Mouse (Mus musculus): Measurements from ENCODE around the gene Sugp2.
"Not testable (repeated sequence)": the region's sequence is repeated elsewhere in the genome, so short reads cannot be mapped to it uniquely, and the experiment has no call there.

The Sugp2 gene

GRCm38 (mm10) chr8:70215092-70215491, 18.9 kb upstream of the Sugp2 start:
- CTCF ChIA-PET, result no interaction called here

GRCm38 (mm10) chr8:70216161-70216560, 17.9 kb upstream of the Sugp2 start:
- POLR2A ChIA-PET, result interaction anchor here in 3 of 4 experiments (0.7 to 1.0 kb wide), 3 partner anchors 63 to 162 kb away, joined by 3 to 4 read pairs (median 3); no protein-coding TSS in a partner anchor
- CTCF ChIA-PET, result not testable (repeated sequence)

More at GRCm38 (mm10) chr8:70215092-70215491, 18.9 kb upstream of the Sugp2 start:
- POLR2A ChIA-PET, result interaction anchor here in 1 of 4 experiments (1.0 kb wide), 1 partner anchor 62 kb away, joined by 3 read pairs; no protein-coding TSS in a partner anchor

- ChIA-PET POLR2A (interaction anchor here in 2 of 4 experiments (0.7 to 0.9 kb wide), 2 partner anchors 88 to 163 kb away, joined by 3 to 4 read pairs; no protein-coding TSS in a partner anchor), CTCF (no interaction called here)
These were observed 17.5 kb upstream of the Sugp2 start for GRCm38 (mm10) chr8:70216566-70216965.

- ChIA-PET CTCF (no interaction called here), POLR2A (no interaction called here)
These were observed 16.6 kb upstream of the Sugp2 start for GRCm38 (mm10) chr8:70217441-70217840.

- POLR2A ChIA-PET, result interaction anchor here in 3 of 4 experiments (0.6 to 1.3 kb wide), 5 partner anchors 9 to 177 kb away, joined by 3 to 7 read pairs (median 4); no protein-coding TSS in a partner anchor
These were observed 14.8 kb upstream of the Sugp2 start for GRCm38 (mm10) chr8:70219107-70219684.

GRCm38 (mm10) chr8:70220236-70220840, 13.7 kb upstream of the Sugp2 start:
- ChIA-PET POLR2A (interaction anchor here in 2 of 4 experiments (0.8 to 1.8 kb wide), 9 partner anchors 8 to 290 kb away, joined by 3 to 7 read pairs (median 4); partner anchors contain the start of genes Nr2c2ap (in 1 of the 2), Slc25a42 (in 1 of the 2), Tmem161a (in 1 of the 2) and Uba52 (in 1 of the 2)), CTCF (interaction anchor here in 2 of 4 experiments (0.6 to 3.7 kb wide), 2 partner anchors 8 to 418 kb away, joined by 3 to 21 read pairs; partner anchors contain the start of gene Slc25a42 (in 1 of the 2))

More at GRCm38 (mm10) chr8:70219107-70219684, 14.8 kb upstream of the Sugp2 start:
- CTCF ChIA-PET, result interaction anchor here in 1 of 4 experiments (1.2 kb wide), 1 partner anchor 25 kb away, joined by 3 read pairs; no protein-coding TSS in a partner anchor

- ChIA-PET POLR2A (interaction anchor here in 2 of 4 experiments (0.9 to 2.3 kb wide), 10 partner anchors 8 to 290 kb away, joined by 3 to 21 read pairs (median 5); partner anchors contain the start of genes Slc25a42 (in 2 of the 2), Nr2c2ap (in 1 of the 2), Tmem161a (in 1 of the 2) and Uba52 (in 1 of the 2)), CTCF (interaction anchor here in 1 of 4 experiments (3.7 kb wide), 1 partner anchor 9 kb away, joined by 21 read pairs; the partner anchor contains the start of gene Slc25a42)
These were observed 13.1 kb upstream of the Sugp2 start for GRCm38 (mm10) chr8:70220911-70221310.

- POLR2A ChIA-PET, result interaction anchor here (0.6 to 2.3 kb wide), 9 partner anchors 8 to 1630 kb away, joined by 3 to 21 read pairs (median 4); partner anchors contain the start of genes Slc25a42 (in 2 of the 4) and Tmem161a (in 1 of the 4)
- CTCF ChIA-PET, result interaction anchor here in 2 of 4 experiments (0.8 to 3.7 kb wide), 5 partner anchors 10 to 139 kb away, joined by 3 to 21 read pairs (median 3); partner anchors contain the start of gene Slc25a42 (in 1 of the 2)
These were observed 12.0 kb upstream of the Sugp2 start for GRCm38 (mm10) chr8:70222041-70222440.

GRCm38 (mm10) chr8:70223341-70223740, 10.7 kb upstream of the Sugp2 start:
- CTCF ChIA-PET, result interaction anchor here in 3 of 4 experiments (0.5 to 3.7 kb wide), 7 partner anchors 11 to 152 kb away, joined by 3 to 21 read pairs (median 4); partner anchors contain the start of gene Slc25a42 (in 1 of the 3)
- POLR2A ChIA-PET, result interaction anchor here in 3 of 4 experiments (0.5 to 2.4 kb wide), 6 partner anchors 9 to 253 kb away, joined by 3 to 21 read pairs (median 4); partner anchors contain the start of gene Slc25a42 (in 2 of the 3)

GRCm38 (mm10) chr8:70227997-70228396, 6.0 kb upstream of the Sugp2 start:
- ChIA-PET POLR2A (interaction anchor here in 2 of 4 experiments (0.6 to 2.2 kb wide), 3 partner anchors 9 to 52 kb away, joined by 3 to 6 read pairs (median 5); partner anchors contain the start of gene Slc25a42 (in 1 of the 2)), CTCF (interaction anchor here in 2 of 4 experiments (0.6 kb wide), 2 partner anchors 205 to 224 kb away, joined by 3 to 6 read pairs; no protein-coding TSS in a partner anchor)

GRCm38 (mm10) chr8:70230837-70231236, 3.2 kb upstream of the Sugp2 start:
- CTCF ChIA-PET, result interaction anchor here in 2 of 4 experiments (0.6 kb wide), 2 partner anchors 18 to 99 kb away, joined by 3 read pairs; partner anchors contain the start of gene Gdf1 (in 1 of the 2)
- POLR2A ChIA-PET, result interaction anchor here in 3 of 4 experiments (0.6 to 1.9 kb wide), 4 partner anchors 10 to 137 kb away, joined by 3 to 6 read pairs (median 5); partner anchors contain the start of gene Slc25a42 (in 2 of the 3)

GRCm38 (mm10) chr8:70233606-70234005, 420 bp upstream of the Sugp2 start:
- ChIA-PET POLR2A (interaction anchor here in 1 of 4 experiments (0.6 to 1.3 kb wide), 4 partner anchors 21 to 102 kb away, joined by 3 to 5 read pairs (median 3); partner anchors contain the start of genes Cope, Ddx49 and Slc25a42), CTCF (no interaction called here)

GRCm38 (mm10) chr8:70234781-70235128, 729 bp downstream of the Sugp2 start:
- ChIA-PET POLR2A (interaction anchor here in 2 of 4 experiments (0.9 to 3.3 kb wide), 5 partner anchors 22 to 118 kb away, joined by 3 to 22 read pairs (median 3); partner anchors contain the start of genes Cope (in 1 of the 2), Ddx49 (in 1 of the 2), Slc25a42 (in 1 of the 2) and Upf1 (in 1 of the 2)), CTCF (no interaction called here)

- CTCF ChIA-PET, result no interaction called here
- POLR2A ChIA-PET, result interaction anchor here in 2 of 4 experiments (0.8 to 3.3 kb wide), 7 partner anchors 8 to 108 kb away, joined by 3 to 22 read pairs (median 4); partner anchors contain the start of gene Slc25a42 (in 1 of the 2)
These were observed 3.8 kb downstream of the Sugp2 start for GRCm38 (mm10) chr8:70237842-70238241.

- POLR2A ChIA-PET, result interaction anchor here in 3 of 4 experiments (0.6 to 1.7 kb wide), 6 partner anchors 12 to 1022 kb away, joined by 3 to 8 read pairs (median 5); partner anchors contain the start of gene Slc25a42 (in 2 of the 3)
- CTCF ChIA-PET, result interaction anchor here in 1 of 4 experiments (0.8 kb wide), 1 partner anchor 228 kb away, joined by 4 read pairs; no protein-coding TSS in a partner anchor
These were observed 6.6 kb downstream of the Sugp2 start for GRCm38 (mm10) chr8:70240642-70241041.

GRCm38 (mm10) chr8:70246622-70247021, 12.6 kb downstream of the Sugp2 start:
- ChIA-PET CTCF (no interaction called here), POLR2A (interaction anchor here in 3 of 4 experiments (0.6 to 1.7 kb wide), 7 partner anchors 8 to 176 kb away, joined by 3 to 9 read pairs (median 4); no protein-coding TSS in a partner anchor)

- POLR2A ChIA-PET, result interaction anchor here in 3 of 4 experiments (0.6 to 1.5 kb wide), 5 partner anchors 10 to 84 kb away, joined by 3 to 10 read pairs (median 3); no protein-coding TSS in a partner anchor
- CTCF ChIA-PET, result no interaction called here
These were observed 13.8 kb downstream of the Sugp2 start for GRCm38 (mm10) chr8:70247841-70248240.

- CTCF ChIA-PET, result interaction anchor here in 1 of 4 experiments (1.0 to 1.4 kb wide), 3 partner anchors 13 to 54 kb away, joined by 3 read pairs; no protein-coding TSS in a partner anchor
- POLR2A ChIA-PET, result interaction anchor here in 1 of 4 experiments (0.6 to 1.7 kb wide), 3 partner anchors 12 to 276 kb away, joined by 4 to 5 read pairs (median 4); no protein-coding TSS in a partner anchor
These were observed 20.6 kb downstream of the Sugp2 start for GRCm38 (mm10) chr8:70254628-70255027.

Data from embryonic stem cell, embryonic (primary cell).